Mouse (Mus musculus) left cerebral cortex, adult 9 months (tissue): ENCODE results near the gene Ewsr1.

ENCODE experiments used
- DNase-seq, 2 experiments: peaks; one replicate each; pipeline ENCODE4 v3.0.0; 2022; ENCODE audit warnings: low spot score in 2 of 2

Gene Ewsr1

DNA sequence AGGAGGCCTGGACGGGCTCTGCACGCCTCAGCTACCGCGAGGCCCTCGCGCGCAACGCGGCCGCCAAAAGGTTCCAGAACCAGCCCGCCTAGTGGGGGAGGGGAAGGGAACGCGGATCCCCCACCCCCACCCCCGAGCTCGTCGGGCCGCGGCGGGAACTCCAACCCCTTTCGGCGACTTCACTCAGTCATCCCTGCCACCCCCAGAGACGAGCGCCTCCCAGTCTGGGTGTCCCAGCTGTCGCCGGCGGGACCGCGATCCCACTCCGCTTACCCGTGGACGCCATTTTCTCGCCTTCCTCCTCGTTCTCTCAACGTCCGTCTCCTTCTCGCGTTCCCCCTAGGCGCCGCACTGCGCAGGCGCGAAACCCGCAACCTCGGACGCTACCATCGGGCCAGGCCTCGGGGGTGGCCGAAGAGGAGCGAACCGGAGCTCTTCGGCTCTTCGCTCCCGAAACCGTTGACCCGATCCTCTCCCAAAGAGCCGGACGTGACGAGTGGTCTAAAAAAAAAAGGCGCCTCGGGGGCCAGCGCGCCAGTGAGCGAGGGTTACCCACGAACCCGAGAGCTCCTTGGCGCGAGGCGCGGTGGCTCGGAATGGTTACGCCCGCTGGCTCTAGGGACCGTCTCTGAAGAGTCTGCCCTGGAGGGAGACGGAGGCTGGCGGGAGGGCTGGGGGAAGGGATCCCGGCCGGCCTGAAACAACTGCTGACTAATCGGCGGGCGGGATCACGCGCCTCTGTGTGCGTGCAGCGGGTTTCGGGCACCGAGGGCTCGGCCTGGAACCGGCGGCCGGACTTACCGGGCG, at the start of gene Ewsr1, which contains the start of gene Rhbdd3:
Ewsr1 (minus strand) TSS at position 531 of the 807 bp plus-strand sequence.
Rhbdd3 (plus strand) TSS at position 191 of the 807 bp plus-strand sequence.
- peak; percentile 88 to 97 for DNase-seq

DNA sequence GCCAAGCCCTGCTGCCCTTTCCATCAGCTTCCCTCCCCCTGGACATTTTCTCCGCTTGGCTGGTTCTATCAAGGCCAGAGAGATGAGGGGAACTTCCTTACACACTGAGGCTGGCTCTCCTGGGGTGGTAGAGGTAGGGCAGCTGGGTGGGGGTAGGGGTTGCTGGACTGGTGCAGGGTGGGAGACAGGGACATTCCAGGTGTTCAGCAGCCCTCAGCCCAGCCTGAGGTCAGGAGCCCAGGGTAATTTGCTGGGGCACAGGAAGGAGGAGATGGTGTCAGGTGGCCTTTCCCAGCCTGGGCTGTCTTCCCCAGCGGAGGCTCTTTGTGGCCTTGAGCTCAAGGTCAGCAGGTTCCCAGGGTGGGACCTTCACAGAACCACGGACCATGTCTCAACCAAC, 46.5 kb upstream of the Ewsr1 start:
- no peak for DNase-seq

DNA sequence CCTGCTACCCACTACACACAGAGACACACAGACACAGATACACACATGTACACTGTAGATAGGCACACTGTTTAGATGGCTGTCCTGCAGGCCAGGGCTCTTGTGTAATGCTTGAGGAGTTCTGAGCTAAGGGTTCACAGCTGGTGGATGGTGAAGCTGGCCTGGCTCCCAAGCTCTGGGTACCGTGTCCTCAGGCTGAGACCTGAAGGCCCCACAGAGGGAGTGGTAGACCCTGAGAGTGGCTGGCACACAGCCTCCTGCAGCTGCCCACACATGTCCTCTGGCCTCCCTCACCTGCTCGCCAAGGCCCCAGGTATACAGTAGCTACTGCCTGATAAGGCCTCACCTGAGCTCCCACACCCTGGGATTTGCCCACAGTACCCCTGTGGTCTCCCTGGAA, 42.9 kb upstream of the Ewsr1 start:
- no peak for DNase-seq

DNA sequence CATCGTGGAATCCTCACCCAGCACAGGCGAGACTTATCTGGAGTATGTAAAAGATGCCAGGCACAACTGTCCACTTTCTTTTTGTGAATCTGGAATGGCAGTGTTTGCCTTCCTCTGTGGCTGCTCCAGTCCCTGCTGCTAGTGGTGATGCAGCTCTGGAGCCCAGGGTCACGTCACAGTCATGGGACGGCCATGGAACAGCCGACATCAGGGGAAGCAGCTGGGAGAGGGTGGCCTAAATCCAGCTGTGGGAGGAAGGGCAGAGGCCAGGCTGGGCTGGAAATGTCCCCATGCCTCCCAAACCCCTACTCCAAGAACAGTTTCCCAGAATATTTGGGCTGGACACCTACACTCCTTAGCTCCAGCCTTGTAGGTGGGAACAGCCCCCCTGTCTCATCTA, 42.2 kb upstream of the Ewsr1 start:
- DNase-seq = no peak

DNA sequence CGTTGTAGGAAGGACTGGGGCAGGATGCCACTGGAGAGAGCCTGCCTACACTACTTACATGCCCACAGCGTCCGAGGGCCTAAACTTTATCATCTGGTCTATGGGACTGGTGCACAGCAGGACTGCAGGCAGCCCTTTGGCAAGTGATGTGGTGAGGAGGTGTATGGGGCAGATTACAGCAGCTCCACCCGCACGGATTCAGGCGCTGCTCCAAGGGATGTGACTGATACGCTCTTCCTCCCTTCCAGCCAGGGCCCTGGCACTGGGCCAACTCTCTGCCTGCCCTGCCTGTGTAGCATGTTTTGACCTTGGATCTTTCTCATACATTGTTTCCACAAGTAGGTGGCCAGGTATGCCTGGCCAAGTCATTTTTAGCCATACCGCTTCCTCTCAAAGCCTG, 41.6 kb upstream of the Ewsr1 start:
- DNase-seq = peak in 1 of 2 experiments; percentile 22

DNA sequence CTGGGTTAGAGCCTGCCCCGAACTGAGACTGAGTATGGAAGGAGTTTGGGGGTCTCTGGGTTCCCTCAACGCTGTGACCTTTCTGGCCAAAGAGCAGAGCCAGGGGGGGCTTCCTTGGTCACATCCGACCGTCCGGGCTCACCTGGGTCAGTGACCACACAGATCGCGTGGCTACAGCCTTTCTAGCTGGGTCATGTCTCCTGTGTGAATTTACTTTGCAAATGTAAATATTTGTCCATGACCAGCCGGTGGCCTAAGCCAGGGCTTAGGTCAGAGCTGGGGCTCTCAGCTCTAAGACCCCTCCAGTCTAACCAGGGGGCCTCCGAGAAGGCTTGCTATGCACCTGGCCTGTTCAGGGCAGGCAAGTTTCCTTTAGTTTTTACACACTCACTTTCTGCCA, 40.3 kb upstream of the Ewsr1 start:
- no peak for DNase-seq

DNA sequence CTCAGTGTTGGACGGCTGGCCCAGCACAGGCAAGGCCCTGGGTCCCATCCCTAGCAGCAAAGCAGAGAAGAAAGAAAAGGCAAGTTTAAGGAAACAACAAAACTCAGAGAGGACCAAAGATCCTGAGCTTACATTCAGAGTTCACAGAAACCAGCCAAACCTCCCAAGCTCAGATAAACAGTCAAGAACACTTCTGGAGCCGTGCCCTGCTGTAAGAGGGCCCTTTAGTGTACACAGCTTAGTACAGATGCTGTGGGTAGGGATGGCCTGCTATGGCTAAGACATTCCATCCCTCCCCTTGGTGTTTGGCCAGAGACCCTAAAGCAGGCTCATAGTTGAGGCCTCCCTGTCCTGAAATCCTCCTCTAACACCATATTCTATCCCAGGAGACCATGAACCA, 39.6 kb upstream of the Ewsr1 start:
- no peak for DNase-seq

DNA sequence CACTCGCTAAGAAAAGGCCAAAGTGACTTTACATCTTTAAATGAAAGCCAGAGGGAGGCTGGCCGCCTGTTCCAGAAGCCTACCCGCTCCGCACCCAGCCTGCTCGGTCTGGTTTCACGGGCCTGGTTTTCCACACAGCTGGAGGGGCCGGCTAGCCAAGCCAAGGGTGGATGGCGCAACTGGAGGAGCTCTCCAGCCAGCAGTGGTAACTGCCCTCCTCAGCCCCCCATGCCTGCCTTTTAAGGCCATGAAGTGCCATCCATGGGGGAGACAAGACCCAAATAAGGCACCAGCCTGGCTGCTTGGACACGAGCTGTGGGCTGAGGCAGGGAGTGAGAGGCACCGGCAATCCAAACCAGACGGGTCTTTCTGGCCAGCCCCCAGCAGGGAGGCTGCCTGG, 36.8 kb upstream of the Ewsr1 start:
- no peak for DNase-seq

DNA sequence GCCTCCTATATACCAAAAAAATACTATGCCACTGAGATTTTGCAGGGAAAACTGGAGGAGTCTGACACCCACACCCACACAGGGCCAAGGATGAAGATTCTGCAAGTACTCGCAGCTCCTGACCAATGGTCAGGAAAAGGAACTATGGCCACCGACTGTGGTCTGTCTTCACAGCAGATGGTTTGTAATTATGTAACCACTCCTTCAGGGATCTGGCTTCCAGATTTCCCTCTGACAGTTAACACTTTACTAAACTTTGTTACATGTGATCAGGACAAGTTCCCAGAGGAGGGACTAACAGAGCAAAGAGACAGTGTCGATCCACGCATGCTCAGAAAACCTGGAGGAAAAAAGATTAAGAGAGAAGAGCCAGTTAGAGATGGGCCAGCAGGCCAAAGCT, 33.7 kb upstream of the Ewsr1 start:
- DNase-seq = no peak

DNA sequence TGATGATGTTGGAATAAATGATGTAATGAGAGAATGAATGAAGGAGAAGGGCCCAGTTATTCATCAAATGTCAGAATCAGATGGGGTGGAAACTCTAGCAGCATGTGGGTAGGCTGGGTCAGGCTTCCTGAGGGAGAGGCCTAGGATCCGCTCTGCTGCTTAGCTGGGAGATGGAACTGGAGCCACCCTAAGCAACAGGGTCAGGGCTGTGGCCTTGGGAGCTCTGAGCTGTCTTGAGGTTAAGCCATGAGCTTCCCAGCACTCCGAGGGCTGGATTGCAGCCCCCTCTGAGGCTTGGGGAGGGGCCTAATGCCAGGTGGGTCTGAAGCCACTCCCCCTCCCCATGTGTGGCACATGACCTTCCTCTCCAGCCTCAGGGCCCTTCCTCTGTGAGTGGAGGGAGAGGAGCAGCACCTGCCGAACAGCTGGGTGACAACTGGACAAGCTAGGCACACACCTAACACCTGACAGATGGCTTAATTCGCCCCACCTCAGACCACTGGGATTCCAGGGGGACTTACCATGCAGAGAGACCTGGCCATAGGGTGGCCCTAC, 31.1 kb upstream of the Ewsr1 start:
- DNase-seq = no peak

DNA sequence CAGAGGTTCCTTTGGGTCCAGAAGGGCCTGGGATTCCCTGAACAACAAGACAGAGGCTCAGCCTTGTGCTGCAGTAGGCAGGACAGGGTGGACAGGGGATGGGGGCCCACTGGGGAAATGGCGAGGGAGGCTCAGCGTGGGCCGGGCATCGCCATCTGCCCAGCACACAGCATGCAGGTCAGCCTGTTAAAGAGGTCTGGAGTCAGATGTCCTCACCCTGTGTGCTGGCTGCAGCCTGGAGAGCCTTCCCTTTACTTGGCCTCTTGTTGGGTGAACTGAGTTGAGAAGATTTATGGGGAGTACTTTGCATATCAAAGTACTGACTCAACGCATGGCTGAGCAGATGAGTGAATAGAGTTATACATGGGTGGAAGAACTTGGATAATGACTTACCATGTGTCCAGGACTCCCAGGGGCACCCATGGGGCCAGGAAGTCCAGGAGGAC, 30.0 kb upstream of the Ewsr1 start:
- DNase-seq = no peak

DNA sequence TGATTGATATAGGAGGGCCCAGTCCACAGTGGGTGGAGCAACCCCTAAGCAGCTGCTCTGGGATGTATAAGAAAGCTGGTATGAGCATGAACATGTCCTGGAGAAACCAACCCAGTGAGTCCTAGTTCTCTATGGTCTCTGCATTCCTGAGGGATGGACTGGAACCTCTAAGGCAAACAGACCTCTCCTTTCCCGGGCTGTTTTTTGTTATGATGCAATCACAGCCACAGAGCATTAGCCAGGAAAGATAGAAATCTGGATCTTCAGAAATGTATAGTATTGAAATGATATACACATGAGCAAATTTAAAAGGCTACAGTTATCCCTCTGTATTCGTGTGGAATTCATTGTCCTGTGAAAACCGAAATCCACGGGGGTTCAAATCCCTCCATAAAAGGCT, 26.6 kb upstream of the Ewsr1 start:
- no peak for DNase-seq

DNA sequence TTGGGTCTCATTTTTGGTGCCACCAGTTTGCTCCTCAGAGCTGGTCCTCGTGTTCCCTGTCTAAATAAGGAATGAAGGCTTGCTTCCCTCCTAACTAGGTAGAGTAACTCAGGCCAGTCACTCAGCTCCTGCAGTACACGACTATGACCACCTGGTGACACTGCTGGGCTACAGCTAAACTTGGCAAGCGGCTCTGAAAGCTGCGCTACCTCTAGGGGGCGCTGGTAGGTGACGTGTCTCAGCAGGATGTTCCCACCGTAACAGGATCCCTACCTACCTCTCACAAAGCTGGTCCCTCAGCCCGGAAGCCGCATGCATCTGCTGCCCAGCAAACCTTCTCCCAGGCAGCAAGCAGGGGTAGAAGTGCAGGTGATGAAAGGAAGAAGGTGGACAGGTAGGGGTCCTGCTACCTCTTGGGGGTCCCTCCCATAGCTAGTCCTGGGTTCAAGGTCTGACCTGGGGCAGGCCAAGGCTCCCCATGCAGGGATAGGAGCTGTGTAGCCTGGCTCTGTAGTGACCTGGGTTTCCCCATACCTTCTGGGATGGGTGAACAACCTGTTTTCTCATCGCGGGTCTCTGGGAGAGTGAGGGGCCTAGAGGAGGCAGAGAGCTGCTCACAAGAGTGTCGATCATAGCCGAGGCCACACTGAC, 16.0 kb upstream of the Ewsr1 start:
- DNase-seq = peak in 1 of 2 experiments; percentile 92

DNA sequence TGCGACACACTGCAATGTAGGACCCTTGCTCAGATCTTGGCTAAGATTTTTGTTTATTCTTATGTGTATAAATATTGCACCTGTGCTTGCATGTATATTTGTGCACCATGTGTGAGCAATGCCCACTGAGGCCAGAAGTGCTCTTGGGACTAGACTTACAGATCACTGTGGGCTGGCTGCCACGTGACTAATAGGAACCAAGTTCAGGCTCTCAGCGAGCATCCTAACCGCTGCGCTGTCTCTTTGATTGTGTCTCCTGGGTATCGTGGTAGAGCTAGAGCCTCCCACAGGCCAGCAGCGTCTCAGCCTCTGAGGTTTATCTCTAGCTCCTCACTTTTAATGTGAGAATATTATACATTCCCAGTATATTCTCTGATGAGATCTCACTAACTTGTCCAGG, 14.6 kb upstream of the Ewsr1 start:
- no peak for DNase-seq

DNA sequence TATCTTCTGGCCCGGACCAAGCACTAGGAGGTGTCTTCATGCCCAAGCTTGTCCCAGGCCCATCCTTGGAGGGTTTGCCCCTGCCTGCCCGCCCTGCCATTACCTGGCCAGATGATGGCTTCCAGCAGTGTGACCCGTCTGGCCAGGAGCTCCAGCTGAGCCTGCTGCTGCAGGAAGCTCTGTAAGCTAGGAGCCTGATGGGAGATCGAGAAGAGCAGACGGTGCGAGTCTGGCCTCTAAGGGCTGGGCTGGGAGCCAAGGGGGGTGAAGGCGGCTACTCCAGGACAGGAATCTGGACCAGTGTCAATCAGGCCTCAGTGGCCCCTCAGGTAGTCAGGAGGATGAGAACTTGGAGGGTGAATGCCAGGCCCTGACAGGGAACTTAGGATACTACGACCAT, 10.4 kb upstream of the Ewsr1 start:
- DNase-seq = no peak

DNA sequence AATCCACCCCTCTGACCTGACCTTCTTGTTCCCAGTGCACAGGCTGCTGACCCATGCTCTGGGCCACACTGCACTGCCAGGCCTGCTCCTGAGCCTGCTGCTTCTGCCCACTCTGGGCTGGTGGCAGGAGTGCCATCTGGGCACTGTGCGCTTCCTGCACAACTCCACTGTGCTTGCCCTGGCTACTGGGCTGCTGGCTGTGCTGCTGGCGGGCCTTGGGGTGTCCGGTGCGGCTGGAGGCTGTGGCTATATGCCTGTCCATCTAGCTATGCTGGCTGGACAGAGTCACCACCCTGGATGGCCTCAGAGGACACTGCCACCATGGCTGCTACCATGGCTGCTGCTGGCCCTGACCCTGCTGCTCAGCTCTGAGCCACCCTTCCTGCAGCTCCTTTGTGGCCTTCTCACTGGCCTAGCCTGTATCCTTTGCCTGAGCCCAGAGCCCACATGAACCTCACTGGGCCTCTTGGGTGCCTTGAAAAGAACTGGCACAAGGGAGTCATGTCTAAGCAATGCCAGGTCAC, 5.0 kb upstream of the Ewsr1 start:
- DNase-seq = no peak

DNA sequence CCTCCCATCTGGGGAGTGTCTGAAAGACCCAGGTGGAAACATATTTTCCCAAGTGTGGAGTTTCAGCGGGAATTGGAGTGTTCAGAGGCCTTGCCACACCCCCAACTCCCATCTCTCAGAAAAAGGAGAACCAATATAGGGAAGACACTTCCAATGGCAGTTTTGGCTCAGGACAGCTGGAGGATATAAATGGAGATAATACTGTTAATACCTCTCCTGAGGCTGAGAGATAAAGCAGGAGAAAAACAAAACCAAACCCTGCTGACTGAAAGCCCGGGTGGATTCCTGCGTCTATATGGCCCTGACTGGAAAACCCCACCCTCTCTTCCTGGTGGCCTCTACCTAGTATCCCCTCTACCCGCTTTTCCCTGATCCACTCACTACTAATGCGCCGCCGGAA, 3.3 kb upstream of the Ewsr1 start:
- no peak for DNase-seq

DNA sequence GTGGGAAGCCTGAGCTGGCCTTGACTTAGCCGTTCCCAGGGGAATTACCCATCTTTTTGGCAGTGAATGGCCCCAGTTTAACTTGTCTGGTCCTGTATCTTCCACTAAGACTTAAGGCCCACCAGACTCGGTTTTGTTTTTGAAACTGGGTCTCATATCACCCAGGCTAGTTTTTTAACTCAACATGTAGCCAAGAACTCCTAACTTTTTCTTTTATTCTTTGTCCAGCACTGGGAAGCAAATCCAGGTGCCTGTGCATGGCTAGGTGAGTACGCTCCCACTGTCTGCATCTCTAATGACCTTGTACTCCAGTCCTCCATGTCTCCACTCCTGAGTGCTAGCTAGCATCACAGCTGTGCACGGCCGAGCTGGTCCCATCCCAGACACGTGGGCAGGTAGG, 2.6 kb upstream of the Ewsr1 start:
- no peak for DNase-seq

DNA sequence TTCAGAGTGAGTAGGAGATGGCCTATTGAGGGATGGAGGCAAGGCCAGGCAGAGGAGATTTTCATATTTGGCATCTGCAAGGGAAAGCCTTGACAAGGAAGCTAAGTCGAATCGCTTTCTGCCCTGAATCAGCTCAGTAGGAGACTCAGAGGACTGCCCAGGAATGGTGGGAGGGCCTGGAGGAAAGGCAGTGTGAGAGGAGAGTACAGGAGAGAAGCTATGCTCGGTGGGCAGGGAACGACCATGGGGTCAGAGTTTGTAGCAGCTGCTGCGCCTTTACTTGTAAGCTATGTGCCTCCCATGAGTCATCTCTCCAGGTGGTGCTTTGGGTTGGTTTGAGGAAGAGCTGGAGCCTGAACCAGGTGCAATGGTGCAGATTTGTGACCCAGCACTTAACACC, 1.7 kb upstream of the Ewsr1 start:
- DNase-seq = no peak

DNA sequence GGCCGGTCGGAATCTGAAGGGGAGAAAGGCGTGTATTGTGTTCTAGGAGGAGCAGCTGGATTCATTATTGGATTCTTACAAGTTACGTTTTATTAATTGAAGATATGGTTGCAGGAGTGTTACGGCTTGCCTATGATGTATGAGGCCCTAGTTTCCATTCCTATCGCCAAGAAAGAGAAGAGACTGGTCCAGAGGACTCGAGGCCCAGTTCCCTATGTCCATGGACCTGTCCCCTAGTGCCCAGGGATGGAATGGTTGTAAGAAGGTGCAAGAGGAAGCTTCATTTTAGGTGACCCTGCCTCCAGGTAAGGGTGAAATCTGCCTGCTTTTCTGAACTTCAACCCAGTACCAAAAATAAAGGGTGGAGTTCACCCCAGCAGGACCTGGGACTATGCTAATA, 1.2 kb upstream of the Ewsr1 start:
- no peak for DNase-seq

DNA sequence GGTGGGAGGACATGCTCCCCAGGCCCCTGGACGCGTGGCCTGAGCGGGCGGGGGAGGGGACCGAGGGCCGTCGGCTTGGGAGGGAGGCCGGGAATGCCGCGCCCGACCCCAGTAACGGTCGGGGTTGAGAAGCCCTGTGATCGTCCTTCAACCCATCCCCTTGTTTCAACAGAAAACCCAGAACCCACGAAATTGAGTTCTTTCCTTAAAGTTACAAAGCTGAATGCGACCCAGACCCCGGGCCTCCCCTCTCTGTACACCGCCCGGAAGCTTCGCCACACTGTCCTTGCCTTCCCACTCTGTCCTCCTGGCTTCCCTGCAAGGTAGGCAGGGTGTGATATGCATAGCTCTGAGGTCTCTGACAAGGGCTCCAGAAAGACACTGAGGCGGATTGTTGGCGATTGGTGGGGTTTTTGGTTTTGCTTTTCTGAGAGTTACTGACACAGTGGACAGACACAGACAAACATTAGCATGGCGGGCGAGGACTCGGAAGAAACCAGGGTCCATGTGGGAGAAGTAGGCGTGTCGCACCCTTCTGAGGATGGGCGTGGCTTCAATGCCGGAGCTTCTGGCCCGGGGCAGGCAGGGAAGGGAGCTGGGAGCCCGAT, 614 bp upstream of the Ewsr1 start:
- DNase-seq = peak; percentile 67 to 80

DNA sequence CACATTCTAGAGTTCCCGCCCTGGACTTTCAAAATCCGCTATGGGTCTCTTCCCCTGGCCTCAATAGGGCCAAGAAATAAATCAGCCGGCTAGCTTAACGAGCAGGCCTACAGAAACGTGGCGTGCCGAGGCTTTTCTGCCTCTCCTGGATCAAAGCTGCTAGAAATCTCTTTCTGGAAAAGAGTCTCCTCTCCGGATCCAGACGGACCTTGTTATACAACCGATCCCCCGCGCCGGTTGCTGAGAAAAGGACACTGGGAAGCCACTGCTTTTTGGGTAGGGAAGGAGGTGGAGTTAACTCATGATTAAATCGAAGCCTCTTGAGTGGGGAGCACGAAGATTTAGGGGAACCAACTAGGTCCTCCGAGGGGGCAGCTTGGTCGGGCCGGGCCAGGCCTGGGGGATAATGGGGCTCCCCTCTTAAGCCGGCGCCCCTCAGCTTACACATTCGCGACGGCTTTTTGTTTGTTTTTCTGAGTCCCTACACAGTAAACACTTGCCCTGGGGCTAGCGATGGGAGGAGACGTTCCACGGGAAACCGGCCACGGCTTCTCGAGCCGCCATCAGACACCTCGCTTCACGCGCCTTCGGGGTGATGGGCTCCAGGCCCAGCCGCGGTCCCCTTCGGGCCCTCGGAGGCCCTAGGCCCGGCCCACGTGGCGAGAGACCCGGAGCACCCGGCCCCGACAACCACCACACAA, 881 bp downstream of the Ewsr1 start:
- DNase-seq = peak in 1 of 2 experiments; percentile 69
